Mouse (Mus musculus) embryo, embryonic 10 days (tissue): Measurements from ENCODE around the gene Med16.
A peak's percentile ranks its signal among the peaks of the same experiment; 100 is the strongest.

ENCODE experiments used
- DNase-seq: peaks from one replicate; pipeline ENCODE4 v3.0.0-alpha.2; 2015; ENCODE audit warnings: low spot score

The Med16 gene

DNA sequence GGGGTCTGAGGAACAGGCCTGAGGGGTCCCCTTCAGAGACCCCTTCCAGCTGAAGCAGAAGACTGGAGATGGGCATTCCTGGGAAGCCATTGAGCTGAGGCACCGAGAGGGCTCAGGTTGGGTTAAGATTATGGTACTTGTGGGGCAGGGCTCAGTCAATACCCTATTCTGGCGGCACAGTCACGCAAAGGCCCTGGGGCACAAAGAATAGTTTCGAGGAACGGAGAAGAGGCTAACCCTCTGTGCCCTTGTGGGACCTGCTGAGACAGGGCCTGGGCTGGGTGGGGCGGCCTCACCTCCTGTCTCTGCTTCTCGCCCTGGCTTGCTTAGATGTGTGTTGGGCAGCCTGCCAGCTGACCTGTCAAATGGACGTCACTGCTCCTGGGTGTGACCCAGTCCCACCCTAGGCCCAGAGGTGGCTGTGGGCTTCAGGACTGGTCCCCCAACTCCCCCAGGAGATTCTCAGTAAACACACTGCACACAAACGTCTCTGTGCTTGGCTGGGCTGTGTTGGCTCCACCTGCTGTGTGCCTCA is 24.5 kb upstream of the Med16 start:
- no peak for DNase-seq

DNA sequence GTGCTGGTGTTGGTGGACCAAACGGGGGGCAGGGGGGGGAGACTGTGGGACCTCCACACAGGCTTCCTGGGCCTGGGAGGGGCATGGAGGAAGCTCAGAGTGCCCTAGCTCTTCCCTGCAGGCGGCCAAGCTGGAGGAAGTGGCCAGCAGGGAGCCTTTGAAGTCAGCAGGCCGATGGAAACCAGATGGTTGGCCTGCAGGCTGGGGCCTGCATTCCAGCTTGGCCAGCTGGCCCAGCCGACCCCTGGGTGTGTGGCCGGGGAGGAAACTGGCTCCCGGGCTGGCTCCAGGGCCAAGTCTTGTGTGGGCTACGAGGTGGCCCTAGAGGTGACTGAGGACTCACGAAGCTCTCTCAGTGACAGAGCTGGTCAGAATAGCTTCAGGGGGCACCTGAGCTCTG is 24.0 kb upstream of the Med16 start:
- DNase-seq = peak; percentile 83

DNA sequence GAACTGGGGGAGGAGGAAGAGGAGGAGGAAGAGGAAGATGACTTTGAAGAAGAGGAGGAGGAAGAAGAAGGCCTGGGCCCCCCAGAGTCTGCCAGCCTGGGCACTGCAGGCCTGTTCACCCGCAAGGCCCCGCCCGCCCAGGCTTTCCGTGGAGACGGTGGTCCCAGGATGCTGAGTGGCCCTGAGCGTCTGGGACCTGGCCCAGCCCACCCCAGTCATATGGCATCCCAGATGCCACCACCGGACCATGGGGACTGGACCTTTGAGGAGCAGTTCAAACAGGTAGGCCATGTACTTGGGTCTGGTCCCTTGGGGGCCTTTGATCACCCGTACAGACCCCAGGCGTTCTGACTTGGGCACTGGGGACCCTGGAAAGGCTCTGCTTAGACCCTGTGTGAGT is 23.1 kb upstream of the Med16 start:
- no peak for DNase-seq

DNA sequence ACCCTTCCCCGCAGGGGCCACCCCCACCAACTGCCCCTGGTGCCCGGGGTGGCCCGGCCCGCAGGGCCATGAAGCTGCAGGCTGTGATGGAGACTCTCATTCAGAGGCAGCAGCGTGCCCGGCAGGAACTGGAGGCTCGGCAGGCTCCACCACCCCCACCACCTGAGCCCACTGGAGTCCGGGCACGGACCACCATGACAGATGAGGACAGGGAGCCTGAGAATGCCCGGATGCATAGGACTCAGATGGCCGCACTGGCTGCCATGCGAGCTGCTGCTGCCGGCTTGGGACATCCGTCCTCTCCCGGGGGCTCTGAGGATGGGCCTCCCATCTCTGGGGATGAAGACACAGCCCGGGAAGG is 22.1 kb upstream of the Med16 start:
- DNase-seq = no peak

DNA sequence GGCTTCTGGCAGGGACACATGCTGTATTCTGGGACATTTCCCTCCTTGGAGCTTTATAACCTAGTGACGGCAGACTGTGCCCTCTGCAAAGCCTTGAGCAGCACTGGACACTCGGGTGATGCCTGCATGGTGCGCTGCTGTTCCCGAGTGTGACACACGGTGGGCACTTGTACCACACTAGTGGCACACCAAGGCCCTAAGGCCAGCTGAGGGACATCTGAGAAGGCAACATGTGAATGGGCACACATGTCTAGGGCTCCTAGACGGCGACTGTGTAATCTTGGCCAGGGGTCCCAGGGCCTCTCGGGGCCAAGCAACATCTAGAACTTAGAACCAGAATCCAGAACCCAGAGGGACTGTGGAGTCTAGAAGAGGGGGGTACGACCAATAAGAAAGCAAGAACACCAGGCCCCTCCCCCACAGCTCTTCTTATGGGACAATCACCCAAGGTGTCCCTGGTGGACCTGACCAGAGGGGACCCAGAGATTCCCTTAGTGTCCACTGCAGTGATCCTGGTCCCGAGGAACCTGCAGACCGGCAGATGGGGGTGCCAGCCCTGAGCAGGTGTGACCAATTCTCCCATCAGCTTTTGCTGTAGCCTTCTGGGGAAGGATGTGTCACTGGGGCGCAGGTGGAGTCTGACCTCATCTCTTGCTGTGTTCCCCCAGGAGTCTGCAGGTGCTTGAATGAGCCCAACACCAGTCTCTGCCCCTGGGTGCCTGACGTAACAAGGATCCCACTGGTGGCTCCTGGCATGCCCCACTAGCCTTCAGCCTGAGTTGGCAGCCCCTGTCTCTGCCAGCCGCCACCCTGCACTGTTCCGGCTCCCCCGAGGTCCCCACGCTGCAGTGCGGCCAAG is 21.5 kb upstream of the Med16 start:
- no peak for DNase-seq

DNA sequence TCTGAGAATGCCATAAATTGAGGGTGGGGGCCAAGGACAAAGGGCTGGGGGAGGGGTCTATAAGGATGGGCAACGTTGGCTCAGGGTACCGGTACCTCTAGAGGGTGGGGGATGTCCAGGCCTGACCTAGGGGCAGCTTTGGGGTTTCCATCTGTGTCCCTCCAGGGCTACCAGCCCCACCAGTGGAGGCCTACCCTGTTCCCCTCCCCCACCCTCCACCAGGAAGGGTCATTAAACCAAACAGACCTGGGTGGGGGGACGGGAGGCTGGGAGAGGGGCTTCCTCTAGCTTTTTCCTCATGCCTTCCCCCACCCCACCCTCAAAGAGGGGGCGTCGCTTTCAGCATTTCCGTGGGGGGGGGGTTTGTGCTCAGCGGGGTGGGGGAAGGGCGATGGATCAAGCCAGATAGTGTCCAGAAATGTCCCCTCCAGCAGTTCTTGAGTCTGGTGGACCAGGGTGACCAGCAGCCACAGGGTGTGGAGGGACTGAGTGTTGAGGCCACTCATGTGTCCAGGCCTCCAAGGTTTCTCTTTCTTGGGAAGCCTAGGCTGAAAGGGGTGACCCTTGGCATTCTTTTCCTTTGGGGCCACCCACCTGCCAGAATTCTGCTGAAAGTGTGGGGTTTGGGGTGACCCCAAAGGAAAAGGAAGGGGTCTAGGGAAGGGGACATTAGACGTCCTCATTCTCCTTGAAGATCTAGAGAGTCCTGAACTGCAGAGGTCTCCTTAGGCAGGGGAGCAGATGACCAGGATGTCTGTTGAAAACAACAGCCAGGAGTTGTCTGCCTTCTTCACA is 20.4 kb upstream of the Med16 start:
- DNase-seq = peak; percentile 24

DNA sequence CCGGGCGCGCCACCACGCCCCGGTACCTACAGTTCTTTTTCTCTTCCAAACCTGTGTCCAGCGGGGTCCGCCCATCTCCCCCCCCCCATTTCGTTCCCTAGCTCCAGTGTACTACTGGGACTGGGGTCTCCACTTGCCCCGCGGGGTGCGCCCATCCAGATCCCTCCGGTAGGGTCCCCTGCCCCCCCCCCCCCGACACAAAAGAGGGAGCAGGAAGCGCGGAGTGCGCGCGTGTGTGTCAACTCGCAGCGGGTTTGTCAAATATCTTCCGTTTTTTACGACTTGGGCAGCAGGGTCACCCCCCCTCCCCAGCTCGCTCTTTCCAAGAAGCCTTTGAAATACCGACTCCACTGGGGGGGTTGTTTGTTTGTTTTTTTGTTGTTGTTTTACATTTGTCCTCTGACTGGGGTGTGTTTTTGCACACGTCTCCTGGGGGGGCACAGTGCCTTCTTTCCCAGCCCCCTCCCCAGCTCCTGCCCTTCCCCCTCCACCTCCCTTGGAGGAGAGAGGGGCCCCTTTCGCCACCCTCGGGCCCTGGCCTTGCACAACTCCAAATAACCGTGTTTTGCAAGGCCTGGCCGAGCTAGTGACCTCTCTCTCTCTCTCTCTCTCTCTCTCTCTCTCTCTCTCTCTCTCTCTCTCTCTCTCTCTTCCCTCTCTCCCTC is 19.4 kb upstream of the Med16 start:
- DNase-seq = peak; percentile 65

DNA sequence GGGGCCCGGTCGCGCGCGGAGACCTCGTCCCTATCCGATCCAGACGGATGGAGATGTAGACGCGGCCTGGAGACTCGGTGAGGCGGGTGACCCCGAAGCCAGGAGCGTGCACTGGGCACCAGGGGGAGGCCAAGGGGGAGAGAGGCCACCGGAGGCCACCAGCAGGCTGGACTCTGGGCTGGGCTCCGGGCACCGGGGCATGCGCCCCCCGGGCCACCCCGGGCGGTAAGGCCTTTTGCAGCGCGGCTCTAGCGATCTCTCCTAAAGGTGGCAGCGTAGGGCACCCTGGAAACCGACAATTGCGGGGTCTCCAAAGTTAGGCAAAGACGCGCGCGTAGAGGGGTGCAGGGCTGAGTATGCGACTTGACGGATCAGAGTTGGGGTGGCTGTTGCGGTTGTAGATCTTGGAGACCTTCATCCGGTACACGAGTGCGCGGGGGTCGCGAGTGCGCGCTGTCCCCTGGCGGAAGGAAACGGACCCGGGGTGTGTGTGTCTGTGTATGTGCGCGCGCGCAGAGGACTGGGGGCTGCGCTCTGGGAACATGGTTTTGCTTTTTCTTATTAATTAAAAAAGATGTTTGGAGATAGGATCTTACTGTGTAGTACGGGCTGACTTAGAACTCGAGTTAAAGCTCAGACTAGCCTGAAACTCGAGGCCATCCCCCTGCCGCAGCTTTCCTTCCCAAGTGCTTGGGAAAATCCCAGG is 18.8 kb upstream of the Med16 start:
- DNase-seq = peak; percentile 79

DNA sequence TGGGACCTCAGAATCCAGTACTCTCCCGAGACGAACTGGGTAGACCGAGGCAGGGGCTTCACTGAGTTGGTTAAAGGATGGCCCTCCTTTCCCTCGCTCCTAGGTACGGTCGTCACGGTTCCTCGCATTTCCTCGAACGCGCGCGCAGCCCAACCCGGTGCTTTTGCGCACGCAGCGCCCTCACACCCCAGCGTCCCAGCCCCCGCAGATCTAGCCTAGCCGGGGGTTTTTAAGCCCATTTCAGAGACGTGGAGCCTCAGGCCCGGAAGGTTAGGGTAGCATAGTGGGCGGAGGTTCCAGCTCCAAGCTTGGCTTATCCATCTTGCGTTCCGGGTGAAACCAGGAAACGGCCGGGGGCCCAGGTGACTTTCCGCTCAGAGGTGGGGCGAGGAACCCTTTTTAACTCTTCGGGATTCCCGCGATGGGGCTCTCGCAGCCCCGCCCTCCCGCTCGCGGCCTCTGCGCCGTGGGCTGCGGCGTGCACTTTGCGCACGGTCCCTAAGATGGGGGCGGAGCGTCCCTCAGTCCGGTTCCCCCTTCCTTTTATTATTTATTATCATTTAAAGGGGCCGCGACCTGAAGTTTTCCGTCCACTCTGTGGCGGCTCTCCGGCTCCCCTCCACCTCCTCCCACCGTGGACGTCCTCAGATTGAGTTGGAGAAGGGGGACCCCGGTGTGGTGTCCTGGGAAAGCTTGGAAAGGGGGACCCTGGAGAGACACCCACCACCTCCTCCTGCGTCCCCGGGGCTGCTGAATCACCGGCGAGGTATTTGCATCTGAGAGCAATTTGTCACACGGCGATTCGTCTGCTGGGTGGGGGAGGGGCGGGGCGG is 18.0 kb upstream of the Med16 start, which contains the start of gene Arid3a:
TSS of gene Arid3a (plus strand) at position 553 of the 833 bp plus-strand sequence.
- DNase-seq = peak; percentile 95

DNA sequence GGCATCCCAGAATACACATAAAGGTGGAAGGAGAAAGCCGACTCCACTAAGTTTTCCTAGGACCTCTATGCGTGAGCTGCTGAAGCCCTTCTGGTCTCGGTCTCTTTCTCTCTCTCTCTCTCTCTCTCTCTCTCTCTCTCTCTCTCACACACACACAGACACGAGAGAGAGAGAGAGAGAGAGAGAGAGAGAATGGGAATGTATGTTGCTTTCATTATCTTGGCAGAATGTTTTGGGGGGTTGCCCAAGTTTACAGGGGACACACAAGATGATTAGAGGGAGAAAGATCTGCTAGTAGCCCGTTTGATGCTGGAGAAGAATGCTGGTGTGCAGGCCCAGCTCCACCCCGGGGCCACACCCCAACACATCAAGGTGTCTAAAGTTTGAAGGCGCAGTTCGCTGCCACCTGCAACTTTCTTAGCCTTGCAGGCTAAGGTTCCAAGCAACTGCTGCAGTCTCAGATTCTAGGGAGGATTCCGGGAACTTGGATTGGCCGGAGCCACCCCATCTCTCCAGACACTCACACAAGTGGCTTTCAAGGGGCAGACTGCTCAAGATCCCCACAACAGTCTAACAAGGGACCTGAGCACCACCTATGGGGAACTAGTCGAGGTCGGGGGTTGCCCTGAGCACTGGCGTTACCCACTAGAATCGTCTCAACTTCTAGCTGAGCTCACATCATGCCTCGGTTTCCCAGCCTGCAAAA is 17.2 kb upstream of the Med16 start:
- no peak for DNase-seq

DNA sequence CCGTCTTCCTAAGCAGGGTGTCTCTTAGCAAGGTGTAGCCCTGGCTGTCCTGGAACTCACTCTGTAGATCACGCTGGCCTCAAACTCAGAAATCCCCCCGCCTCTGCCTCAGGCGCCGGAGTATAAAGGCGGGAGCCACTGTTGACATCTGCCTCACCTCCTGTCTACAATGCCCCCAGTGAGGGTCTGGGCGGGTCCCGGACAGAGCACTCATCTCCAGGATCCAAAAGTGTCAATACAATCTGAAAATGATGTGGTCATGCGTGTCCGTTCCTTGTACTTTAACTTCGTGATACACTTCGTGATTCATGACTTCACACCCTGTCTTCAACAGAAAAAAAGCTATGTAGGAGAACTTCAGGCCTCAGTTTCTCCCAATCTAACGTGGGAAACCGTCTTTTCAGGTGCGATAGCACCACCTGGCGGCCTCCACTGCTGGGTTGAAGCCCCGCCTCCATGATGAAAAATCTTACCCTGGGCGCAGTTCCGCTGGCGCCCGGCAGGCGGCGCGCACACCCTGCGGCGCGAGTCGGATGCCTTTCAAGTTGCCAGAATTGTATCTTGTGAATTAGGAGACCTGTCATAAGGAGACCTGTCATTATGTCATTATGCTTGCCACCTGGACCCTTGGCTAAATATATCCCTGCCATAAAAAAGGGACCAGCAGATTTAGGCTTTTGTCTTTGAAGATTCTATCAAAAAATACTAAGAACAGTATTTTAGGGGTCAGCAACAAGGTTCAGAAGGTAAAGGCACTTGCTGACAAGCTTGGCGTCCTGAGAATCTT is 16.5 kb upstream of the Med16 start:
- DNase-seq = peak; percentile 83

DNA sequence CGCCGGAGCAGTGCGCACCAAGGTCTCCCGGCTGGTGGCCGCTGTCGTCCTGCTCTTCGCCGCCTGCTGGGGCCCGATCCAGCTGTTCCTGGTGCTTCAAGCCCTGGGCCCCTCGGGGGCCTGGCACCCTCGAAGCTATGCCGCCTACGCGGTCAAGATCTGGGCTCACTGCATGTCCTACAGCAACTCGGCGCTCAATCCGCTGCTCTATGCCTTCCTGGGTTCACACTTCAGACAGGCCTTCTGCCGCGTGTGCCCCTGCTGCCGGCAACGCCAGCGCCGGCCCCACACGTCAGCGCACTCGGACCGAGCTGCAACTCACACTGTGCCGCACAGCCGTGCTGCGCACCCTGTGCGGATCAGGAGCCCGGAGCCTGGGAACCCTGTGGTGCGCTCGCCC is 12.8 kb upstream of the Med16 start:
- peak; percentile 55 for DNase-seq

DNA sequence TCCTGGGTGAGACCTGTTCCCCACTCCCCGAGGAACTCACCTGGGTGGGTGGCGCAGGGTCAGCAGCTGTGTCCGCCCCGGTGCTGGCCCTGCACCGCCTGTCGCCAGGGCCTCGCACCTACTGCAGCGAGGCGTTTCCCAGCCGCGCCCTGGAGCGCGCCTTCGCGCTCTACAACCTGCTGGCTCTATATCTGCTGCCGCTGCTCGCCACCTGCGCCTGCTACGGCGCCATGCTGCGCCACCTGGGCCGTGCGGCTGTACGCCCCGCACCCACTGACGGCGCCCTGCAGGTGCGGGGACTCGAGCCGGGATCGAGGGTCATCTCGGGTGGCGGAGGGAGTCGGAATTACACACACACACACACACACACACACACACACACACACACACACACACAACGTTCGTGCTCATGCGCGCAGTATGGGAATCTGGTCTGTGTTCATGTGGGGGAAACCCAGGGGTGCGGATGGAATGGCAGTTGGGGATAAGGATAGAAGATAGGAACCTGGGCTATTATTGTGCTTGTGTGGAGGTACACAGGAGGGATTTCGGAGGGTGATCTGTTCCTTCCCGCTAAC is 12.3 kb upstream of the Med16 start, which contains the start of gene R3hdm4:
TSS of gene R3hdm4 (minus strand) at position 251 of the 578 bp plus-strand sequence.
- DNase-seq = peak; percentile 11

DNA sequence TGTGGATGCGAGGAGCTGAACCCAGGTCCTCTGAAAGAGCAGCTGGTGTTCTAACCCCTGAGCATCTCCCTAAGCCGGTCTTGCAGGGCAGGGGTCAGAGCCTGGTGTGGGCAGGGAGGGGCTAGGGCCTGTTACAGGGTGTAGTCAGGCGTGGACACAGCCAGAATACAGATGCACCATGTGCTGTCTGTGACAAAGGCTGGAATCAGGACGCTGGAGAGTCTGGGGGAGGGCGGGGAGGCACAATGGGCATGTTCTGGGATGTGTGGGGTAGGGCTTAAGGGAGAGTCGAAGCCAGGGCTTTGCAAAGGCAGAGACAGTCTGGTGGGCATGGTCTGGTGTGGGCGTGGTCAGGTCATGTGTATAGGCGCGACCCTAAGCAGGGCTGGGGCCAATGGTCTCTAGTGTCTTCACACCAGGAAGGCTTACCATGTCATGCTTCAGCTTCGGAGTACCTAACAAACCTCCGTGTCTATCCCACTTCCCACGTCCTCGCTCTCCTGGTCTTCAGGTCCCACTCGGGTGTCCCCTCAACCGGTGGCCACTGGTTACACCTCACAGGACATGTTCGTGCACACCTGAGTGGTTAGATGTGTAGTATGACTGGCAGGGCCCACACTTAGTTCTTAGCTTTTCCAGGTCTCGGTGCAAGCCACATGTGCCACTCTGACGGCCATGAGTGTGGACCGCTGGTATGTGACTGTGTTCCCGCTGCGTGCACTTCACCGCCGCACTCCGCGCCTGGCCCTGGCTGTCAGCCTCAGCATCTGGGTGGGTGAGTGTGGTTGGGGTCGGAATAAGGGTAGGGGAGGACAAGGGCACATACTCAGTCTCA is 11.6 kb upstream of the Med16 start:
- peak; percentile 49 for DNase-seq

DNA sequence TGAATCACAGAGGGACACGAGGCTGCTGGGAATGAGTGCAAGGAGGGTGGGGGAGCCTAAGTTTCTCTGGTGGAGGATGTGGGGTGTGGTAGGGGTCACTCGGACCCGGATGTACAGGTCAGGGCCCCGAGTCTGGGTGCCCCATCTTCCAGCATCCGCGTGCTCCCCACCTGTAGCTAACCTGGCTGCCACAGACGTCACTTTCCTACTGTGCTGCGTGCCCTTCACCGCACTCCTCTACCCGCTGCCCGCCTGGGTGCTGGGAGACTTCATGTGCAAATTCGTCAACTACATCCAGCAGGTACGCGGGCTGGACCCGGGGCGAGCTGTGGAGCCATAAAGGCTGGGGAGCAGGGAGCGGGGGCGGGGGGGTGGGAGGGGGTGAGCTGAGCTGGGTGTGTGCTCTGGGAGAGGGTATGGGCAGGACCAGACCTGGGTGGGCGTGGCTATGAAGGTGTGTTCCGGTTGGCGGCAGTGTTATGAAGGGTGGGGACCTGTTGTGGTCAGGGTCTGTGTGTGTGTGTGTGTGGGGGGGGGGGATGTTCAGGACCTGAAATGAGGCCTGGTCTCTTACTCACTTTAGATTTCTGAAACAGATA is 10.6 kb upstream of the Med16 start:
- peak; percentile 17 for DNase-seq

DNA sequence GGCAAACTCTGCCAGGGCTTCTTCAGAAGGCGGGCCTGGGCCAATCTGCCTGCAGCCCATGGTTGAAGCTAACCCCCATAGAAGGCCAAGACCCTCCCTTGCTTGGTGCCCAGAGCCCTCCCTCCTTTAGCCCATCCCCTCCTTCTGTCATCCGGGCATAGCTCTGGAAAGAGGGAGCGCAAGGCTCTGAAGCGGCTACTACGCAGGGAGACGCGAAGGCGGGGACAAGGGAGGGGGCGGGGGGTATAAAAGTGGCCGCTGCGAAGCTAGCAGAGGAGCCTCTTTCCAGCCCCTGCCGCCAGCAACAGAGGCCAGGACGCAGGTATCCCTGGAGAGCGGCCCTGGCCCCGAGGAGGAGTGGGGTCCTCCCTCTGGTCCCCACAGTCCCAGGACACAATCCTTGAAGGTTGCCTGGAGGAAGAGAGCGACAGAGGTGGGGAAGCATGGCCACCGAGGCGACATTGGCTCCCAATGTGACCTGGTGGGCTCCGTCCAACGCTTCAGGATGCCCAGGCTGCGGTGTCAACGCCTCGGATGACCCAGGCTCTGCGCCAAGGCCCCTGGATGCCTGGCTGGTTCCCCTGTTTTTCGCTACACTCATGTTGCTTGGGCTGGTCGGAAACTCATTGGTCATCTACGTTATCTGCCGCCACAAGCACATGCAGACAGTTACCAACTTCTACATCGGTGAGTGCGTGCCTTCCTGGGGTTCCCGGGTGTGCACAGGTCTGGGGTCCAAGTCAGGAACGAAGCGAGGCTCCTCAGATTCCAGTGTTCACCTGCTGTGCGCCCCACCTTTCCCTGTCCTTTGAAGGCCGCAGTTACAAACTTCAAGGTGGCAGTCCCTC is 9.7 kb upstream of the Med16 start:
- DNase-seq = no peak
